Mouse (Mus musculus): ENCODE results near the gene Faap24. TPM values are rescaled to one million over a fixed set of nuclear protein-coding genes. Genes with fewer than 3 reads are reported as not detected.

Faap24 gene
- polyA plus RNA-seq, 1 experiment from 2014 or later = 11.4 TPM

GRCm38 (mm10) chr7:35357621-35358020 is 39.0 kb downstream of the Faap24 start:
- no peaks in the 10 kb centered on the region for H3K4me1 ChIP-seq (ENCODE audit: insufficient read depth)
- no peak overlapping the region for H3K9ac ChIP-seq (replicated peaks)
- no peak overlapping the region for H3K4me2 ChIP-seq (ENCODE audit: low read depth, low read length)
- no peak overlapping the region for H3K4me3 ChIP-seq (ENCODE audit: low read depth, low read length)
- 86% methylated on average over 12 of the region's 12 CpGs for WGBS (ENCODE audit: insufficient replicate concordance)
- H3K36me3 ChIP-seq (replicated peaks; ENCODE audit: insufficient read depth, low read length) = no peaks in the 10 kb centered on the region
- no peaks in the 10 kb centered on the region for H3K9me3 ChIP-seq (ENCODE audit: low read length)
- no peak for DNase-seq
- ATAC-seq = no peak
- TF ChIP-seq EP300 (IDR thresholded peaks at IDR 0.05; ENCODE audit: low read depth) (no peak), CTCF (IDR thresholded peaks at IDR 0.05; ENCODE audit: low read depth) (no peak)
- H3K27ac ChIP-seq (ENCODE audit: low read depth) = no peak overlapping the region
- no peaks in the 10 kb centered on the region for H3K27me3 ChIP-seq (ENCODE audit: insufficient read depth, low read length)

DNA sequence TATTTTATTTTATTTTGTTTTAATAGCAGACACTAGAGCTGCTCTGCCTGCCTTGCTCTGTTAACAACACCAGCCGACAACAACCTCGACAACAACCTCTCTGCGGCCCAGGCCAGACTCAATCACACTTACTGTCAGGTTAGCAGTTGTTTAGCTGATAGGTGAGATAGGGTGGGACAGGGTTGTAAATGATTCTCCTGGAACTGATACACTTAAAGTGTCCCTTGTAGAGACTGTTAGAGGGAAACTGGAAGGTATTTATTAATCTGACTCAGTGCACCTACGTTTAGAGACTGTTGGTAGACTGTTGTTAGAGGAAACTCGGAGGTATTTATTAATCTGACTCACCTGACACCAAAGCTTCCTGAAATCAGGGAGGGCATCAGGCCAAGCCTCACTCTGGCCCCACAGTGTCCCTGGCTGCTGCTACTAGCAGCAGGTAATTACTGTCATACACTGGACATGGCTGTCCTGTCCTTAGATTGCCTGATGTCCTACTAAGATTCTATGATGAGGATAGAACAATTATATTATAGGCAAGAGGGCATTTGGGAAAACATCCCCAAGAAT is 41.2 kb downstream of the Faap24 start:
- H3K4me1 ChIP-seq (ENCODE audit: insufficient read depth) = no peaks in the 10 kb centered on the region
- no peak overlapping the region; the same call in 1 of the 2 replicates for H3K27ac ChIP-seq (ENCODE audit: low read depth)
- H3K27me3 ChIP-seq (ENCODE audit: insufficient read depth, low read length) = no peaks in the 10 kb centered on the region
- no peak overlapping the region for H3K4me3 ChIP-seq (ENCODE audit: low read depth, low read length)
- TF ChIP-seq CTCF (IDR thresholded peaks at IDR 0.05; ENCODE audit: low read depth) (no peak), EP300 (IDR thresholded peaks at IDR 0.05; ENCODE audit: low read depth) (no peak)
- no peaks in the 10 kb centered on the region for H3K9me3 ChIP-seq (ENCODE audit: low read length)
- H3K9ac ChIP-seq (replicated peaks) = no peak overlapping the region
- no peak overlapping the region for H3K4me2 ChIP-seq (ENCODE audit: low read depth, low read length)
- DNase-seq (no peak), ATAC-seq (peak; percentile 38)
- 50% methylated on average over 5 of the region's 5 CpGs for WGBS (ENCODE audit: insufficient replicate concordance)
- H3K36me3 ChIP-seq (replicated peaks; ENCODE audit: insufficient read depth, low read length) = no peaks in the 10 kb centered on the region

DNA sequence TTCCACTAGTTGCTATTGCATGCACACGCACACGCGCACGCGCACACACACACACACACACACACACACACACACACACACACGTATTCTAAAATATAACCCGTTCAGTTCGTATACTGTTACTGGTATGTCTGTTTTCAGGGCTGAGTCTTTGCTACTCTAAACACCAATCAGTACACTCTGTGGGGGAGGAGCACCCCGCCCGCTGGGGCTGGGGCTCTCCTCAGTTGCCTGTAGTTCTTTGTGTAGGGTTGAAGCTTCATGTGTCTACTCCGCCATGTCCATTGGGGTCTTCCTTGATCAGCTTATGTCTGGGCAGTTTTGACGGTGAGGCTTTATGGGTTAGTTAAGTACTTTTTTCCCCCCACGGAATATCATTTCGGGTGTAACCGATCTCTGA is 43.3 kb downstream of the Faap24 start:
- Histone ChIP-seq H3K4me1 (ENCODE audit: insufficient read depth) (peaks cover 8% of the 10 kb centered on the region; the same call in 1 of the 2 replicates), H3K27me3 (ENCODE audit: insufficient read depth, low read length) (no peaks in the 10 kb centered on the region), H3K4me3 (ENCODE audit: low read depth, low read length) (no peak overlapping the region), H3K4me2 (ENCODE audit: low read depth, low read length) (no peak overlapping the region), H3K27ac (ENCODE audit: low read depth) (no peak overlapping the region), H3K9ac (replicated peaks) (no peak overlapping the region), H3K9me3 (ENCODE audit: low read length) (no peaks in the 10 kb centered on the region), H3K36me3 (replicated peaks; ENCODE audit: insufficient read depth, low read length) (no peaks in the 10 kb centered on the region)
- TF ChIP-seq CTCF (IDR thresholded peaks at IDR 0.05; ENCODE audit: low read depth) = no peak
- TF ChIP-seq EP300 (IDR thresholded peaks at IDR 0.05; ENCODE audit: low read depth) = no peak
- no peak for DNase-seq
- WGBS (ENCODE audit: insufficient replicate concordance) = 92% methylated on average over 15 of the region's 15 CpGs
- ATAC-seq = no peak

- no peak for TF ChIP-seq EP300 (IDR thresholded peaks at IDR 0.05; ENCODE audit: low read depth)
- TF ChIP-seq CTCF (IDR thresholded peaks at IDR 0.05; ENCODE audit: low read depth) = no peak
- Histone ChIP-seq H3K9me3 (ENCODE audit: low read length) (no peaks in the 10 kb centered on the region), H3K9ac (replicated peaks) (no peak overlapping the region), H3K36me3 (replicated peaks; ENCODE audit: insufficient read depth, low read length) (no peaks in the 10 kb centered on the region), H3K4me3 (ENCODE audit: low read depth, low read length) (no peak overlapping the region), H3K4me1 (ENCODE audit: insufficient read depth) (peaks cover 14% of the 10 kb centered on the region), H3K27me3 (ENCODE audit: insufficient read depth, low read length) (no peaks in the 10 kb centered on the region), H3K27ac (ENCODE audit: low read depth) (peak overlapping the region; percentile 86; the same call in 1 of the 2 replicates), H3K4me2 (ENCODE audit: low read depth, low read length) (no peak overlapping the region)
- WGBS (ENCODE audit: insufficient replicate concordance) = 74% methylated on average over 3 of the region's 3 CpGs
- DNase-seq = no peak
- ATAC-seq = no peak
Measured at GRCm38 (mm10) chr7:35351155-35351554, 45.5 kb downstream of the Faap24 start.

GRCm38 (mm10) chr7:35349886-35350684 is 46.6 kb downstream of the Faap24 start:
- DNase-seq = peak; percentile 20
- 55% methylated on average over 8 of the region's 8 CpGs for WGBS (ENCODE audit: insufficient replicate concordance)
- H3K27ac ChIP-seq (ENCODE audit: low read depth) = peak overlapping the region; percentile 86

DNA sequence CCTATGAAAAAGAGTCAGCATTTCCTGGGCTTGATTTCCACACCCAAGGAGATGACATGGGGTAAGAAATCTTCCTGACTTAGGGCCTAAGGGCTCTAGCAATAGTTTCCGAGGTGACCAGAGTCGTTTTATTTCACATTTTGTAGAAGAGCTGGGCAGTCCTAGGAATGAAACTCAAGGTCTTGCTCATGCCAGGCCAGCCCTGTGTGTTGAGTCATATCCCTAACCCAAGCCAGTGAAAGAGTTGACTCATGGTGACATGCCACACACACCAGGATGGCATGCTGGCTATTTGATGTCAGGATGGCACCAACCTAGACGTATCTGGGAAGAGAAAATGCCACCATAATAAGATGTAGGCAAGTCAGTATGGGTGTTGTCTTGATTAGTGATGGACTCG is 47.6 kb downstream of the Faap24 start:
- H3K27me3 ChIP-seq (ENCODE audit: insufficient read depth, low read length) = no peaks in the 10 kb centered on the region
- peak overlapping the region; percentile 86 for H3K27ac ChIP-seq (ENCODE audit: low read depth)
- 66% methylated on average over 4 of the region's 4 CpGs for WGBS (ENCODE audit: insufficient replicate concordance)
- H3K4me1 ChIP-seq (ENCODE audit: insufficient read depth) = peaks cover 14% of the 10 kb centered on the region
- ATAC-seq (no peak), DNase-seq (no peak)
- H3K9me3 ChIP-seq (ENCODE audit: low read length) = no peaks in the 10 kb centered on the region
- H3K9ac ChIP-seq (replicated peaks) = no peak overlapping the region
- H3K4me2 ChIP-seq (ENCODE audit: low read depth, low read length) = no peak overlapping the region
- TF ChIP-seq CTCF (IDR thresholded peaks at IDR 0.05; ENCODE audit: low read depth) (no peak), EP300 (IDR thresholded peaks at IDR 0.05; ENCODE audit: low read depth) (no peak)
- H3K36me3 ChIP-seq (replicated peaks; ENCODE audit: insufficient read depth, low read length) = no peaks in the 10 kb centered on the region
- H3K4me3 ChIP-seq (ENCODE audit: low read depth, low read length) = no peak overlapping the region

More at GRCm38 (mm10) chr7:35349886-35350684, 46.6 kb downstream of the Faap24 start:
- H3K36me3 ChIP-seq (replicated peaks; ENCODE audit: insufficient read depth, low read length) = no peaks in the 10 kb centered on the region
- peak; percentile 85 for ATAC-seq
- H3K27me3 ChIP-seq (ENCODE audit: insufficient read depth, low read length) = no peaks in the 10 kb centered on the region
- no peak overlapping the region for H3K4me3 ChIP-seq (ENCODE audit: low read depth, low read length)
- H3K4me2 ChIP-seq (ENCODE audit: low read depth, low read length) = no peak overlapping the region; the same call in 1 of the 2 replicates
- no peak for TF ChIP-seq CTCF (IDR thresholded peaks at IDR 0.05; ENCODE audit: low read depth)
- no peak for TF ChIP-seq EP300 (IDR thresholded peaks at IDR 0.05; ENCODE audit: low read depth)
- H3K9ac ChIP-seq (replicated peaks) = no peak overlapping the region
- peaks cover 14% of the 10 kb centered on the region for H3K4me1 ChIP-seq (ENCODE audit: insufficient read depth)
- H3K9me3 ChIP-seq (ENCODE audit: low read length) = no peaks in the 10 kb centered on the region
